Mouse (Mus musculus) neutrophil, adult 5-6 weeks (primary cell): ENCODE results near the gene Gm12216. TPM values are rescaled to one million over a fixed set of nuclear protein-coding genes. Genes with fewer than 3 reads are reported as not detected.
"Not testable (repeated sequence)": the region's sequence is repeated elsewhere in the genome, so short reads cannot be mapped to it uniquely, and the experiment has no call there.

Experiments used
- ATAC-seq: fragments of 151-379, 151-347 bp; 2 replicates; pipeline ENCODE4 v1.8.0; 2017; ENCODE audit warnings: mild to moderate bottlenecking, moderate TSS enrichment; ENCODE audit not compliant: insufficient number of reproducible peaks, poor library complexity, low FRiP score, severe bottlenecking; ENCODE audit errors: extremely low read depth
- total RNA-seq: library from RNA; stranded (forward); fragments of 200-1000 nt; gene quantifications from 2 replicates; pipeline ENCODE4 v1.2.3, GENCODE M21; 2017

Gene Gm12216
- total RNA-seq, 1 experiment from 2014 or later, result 12.6 TPM

DNA sequence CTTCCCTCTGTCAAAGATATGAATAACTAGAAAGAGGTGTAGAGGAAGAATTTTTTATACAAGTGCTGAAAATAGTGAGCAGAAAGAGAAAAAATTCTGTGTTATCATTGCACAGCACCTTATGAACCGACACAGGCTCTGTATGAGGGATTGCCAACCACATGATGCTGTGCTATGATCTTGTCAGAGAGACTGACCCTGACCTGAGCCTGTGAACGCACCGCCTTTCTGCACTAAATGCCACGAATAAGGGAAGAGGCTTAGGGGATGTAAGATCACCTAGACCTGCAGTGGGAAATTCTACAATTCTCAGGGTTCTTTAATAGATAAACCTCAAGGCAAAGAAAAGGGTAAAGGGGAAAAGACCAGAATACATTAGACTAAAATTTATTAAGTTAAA is 17.4 kb upstream of the Gm12216 start:
- ATAC-seq, result no peak

DNA sequence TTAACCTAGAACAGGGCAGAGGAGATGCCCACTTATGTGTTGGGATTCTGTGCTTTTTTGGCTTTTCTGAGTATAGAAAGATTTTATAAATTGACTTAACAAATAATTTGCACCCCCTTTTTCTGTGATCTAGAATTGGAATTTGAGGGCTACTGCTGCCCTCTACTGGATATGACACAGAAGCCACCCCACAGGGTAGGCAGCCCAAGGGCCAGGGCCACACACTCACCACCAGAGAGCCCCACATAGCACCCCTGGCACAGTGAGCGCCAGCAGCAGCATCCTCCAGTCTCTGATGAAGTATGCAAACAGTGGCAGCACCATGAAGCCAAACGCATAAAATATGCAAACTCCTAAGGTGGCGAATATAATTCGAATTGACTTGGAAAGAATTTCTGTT is 15.7 kb upstream of the Gm12216 start:
- ATAC-seq, result 0 out of 2 replicates have a peak, but pooled peaks have one; percentile 33

DNA sequence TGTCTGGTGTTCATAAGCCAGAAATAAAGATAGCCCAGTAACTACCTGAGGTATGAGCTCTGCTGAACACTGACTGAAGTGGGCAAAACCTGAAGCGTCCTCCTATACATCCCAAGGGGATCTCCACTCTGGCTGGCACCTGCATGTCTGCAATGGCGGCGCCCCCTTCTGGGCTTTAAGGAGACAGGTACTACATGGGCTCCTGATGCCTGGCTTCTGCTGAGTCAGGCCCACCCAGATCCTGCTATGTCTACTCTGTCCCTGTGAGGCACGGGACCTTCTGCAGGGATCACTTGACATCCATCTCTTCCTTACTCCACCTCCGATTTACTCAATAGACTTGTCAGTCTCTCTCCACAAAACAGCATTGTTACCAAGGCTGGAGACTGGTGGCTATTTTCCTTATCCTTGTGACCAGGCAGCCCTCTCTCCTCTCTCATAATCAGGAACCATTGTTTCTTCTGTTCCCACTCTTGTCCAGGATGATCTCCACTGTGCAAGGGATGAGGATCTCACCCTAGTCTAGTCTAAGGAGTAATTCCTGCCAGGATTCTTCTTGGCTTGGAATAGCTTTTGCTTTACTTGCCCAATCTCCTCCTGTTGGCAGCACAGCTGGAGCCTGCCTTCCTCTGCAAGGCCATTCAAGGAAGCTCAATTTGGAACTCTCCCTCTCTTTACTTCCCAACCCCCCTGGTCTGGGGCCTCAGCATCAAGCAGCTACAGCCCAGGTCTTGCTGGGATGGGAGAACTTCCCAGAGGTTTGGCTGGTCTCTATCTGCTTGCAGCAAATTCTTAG is 15.1 kb upstream of the Gm12216 start:
- not testable (repeated sequence) for ATAC-seq

DNA sequence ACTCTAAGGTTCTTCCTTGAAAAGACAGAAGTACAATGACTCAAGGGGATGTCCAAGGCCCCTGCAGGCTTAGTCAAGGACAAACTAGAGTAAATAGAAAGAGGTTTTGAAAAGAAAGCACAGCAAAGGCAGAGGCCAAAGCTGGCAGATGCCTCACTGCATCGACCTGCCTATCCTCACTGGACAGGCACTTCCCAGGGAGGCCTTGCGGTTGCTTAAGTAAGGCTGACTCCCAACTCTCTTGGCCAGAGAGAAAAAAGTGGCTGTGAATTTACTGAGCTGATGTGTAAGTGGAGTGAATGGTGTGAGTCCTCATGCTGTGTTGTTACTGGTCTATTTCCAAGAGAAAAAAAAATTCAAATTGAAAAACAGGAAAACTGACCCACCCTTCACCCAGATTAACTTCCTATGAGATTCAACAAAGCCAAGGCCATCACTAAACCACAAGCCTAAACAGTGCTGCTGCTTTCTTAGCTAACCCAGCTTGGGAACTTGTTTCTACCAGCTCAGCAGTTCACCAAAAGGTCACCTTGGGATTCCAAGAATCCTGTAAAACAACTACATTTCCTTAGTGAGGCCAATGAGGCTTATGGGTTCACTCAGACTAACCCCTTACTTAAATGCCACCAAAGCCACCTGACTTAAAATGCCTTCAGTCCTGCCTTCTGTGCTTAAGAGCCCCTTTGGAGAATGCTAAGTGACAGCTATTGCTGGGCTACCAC is 12.9 kb upstream of the Gm12216 start:
- ATAC-seq, result no peak

DNA sequence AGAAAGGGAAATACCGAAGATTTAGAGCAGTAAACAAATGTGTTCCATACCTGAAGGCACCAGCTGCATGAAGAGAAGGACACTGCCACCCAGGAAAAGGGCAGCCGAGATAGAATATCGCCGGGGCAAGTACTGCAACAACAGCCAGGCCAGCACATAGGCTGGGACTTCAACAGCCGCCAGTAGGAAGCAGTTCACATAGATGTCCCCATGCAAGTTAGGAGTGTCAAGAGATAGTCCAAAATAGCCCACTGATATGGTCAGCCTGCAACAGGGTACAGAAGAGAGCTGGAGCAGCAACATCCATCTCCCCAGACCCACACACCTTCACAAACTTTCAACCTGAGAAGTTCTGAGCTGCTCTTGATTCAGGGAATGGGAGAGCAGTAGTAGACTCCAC is 10.1 kb upstream of the Gm12216 start:
- no peak for ATAC-seq

DNA sequence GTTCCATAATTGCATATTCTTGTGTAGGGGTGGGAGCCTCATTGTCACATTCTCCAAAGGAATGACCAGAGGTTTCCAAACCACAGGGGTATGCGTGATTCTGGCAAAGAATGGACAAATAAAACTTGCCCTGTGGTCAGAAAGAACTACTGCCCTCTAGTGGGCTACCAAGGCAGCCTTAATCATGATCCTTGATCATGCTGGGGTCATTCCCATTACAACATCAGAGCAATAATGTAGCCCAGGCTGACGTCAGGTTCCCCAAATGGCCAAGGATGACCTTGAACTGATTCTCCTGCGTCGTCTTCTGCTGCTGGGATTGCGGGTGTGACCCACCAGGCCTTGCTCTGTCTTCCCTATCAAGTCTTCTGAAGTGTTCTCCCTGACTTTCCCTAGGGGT is 9.3 kb upstream of the Gm12216 start:
- not testable (repeated sequence) for ATAC-seq

DNA sequence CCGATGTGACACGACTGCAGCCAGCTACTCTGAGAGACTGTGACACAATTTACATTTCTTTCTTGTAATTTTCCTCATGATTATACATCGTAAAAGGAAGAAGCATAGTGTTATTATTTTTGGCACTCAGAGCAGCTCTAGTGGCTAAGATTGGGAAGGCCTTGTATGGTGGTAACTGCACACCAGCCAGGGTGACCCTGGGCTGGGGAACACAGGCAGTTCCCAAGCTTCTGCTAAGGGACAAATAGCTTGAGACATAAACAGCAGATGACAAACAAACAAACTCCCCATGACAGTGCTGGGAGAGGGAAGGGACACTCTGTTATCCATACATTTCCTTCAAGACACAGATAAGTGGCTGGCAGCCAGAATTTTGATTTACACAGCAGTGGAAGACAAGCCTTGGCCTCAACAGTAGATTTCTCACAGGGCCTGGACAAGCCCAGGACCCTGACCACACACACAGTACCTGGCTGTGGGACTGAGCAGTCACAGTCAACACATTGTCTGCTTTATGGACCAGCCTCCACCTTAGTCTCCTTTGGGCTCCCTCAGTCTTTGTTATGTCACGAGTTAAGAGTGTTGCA is 5.8 kb upstream of the Gm12216 start:
- not testable (repeated sequence) for ATAC-seq

DNA sequence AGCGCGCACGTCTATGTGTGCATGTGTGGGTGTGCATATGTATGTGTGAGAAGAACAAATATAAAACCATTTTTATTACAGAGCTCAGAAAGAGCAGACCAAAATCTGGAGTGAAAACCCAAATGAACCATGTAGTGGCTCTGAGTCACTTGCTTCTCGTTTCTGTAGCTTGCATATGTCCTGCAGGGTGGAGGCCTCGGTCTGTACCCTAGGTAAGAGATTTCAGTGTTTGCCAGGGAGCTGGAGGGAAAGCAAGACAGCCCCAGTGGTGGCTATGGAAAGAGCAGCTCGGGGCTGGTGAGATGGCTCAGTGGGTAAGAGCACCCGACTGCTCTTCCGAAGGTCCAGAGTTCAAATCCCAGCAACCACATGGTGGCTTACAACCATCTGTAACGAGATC is 1.9 kb upstream of the Gm12216 start:
- ATAC-seq, result not testable (repeated sequence)

DNA sequence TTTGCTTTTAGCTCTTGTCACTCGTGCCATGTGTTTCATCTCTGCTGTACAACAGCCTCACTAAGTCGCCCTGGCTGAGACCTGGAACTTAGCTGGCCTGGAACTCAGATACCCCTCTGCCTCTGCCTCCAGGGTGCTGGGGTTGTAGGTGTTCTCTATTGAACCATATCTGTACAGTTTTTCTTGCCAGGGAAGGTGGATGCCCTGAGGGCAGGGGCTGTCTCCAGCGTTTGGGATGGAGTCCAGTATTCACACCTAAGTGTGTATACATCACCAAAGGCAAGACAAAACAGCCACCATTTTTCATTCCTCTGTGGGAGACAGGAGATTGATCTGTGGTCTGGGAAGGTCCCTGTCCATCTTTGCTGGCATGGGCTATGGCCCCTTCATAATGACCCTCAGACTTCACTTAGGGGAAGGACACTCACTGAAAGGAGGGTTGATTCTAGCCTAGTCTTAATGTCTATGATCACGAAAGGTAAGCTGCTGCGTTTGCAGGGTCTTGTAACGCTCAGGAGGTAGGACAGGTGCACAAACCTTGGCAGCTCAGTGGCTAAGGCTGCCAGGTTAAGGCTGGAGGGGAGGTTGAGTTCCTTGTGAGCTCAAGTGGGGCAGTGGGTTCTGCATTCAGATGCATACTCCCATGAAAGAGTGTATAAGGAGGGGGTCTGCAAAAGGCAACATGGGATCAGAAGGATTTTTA is 847 bp downstream of the Gm12216 start:
- no peak for ATAC-seq

DNA sequence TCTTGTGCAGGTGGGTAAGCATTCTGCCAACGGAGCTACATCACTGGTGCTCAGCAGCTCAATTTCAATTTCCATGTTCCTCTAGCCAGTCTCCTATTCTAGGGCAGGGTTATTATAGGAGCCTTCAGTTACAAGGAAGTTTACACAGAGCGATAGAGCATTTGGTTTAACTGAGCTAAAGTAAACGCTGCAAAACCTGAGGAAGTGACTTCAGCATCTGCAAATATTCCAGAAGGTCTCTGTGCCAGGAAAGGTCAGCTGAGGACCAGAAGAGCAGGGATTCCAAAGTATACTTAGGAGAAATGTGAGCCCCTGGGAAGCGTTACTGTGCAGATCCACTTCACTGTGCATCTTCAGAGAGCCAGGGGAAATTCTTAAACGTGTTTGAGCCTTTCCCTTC is 5.4 kb downstream of the Gm12216 start:
- ATAC-seq, result no peak

DNA sequence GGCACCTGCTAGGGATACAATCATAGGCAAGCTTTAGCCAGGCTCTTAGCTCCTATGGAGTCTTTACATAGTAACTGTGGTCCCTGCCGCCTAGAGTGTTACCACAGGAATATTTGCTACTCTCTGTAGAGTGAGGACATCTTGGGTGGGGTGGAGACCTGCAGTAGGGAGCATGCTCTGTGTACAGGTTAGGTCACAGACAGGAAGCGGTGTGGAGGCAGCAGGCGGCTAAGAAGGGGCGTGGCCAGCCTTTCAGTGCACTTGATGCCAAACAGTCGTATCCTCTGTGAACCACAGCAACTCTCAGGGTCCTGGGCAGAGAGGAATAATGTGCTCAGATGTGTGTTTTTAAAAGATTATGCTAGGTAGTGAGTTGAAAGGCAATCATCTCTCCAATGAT is 7.3 kb downstream of the Gm12216 start:
- peak; percentile 90 for ATAC-seq

DNA sequence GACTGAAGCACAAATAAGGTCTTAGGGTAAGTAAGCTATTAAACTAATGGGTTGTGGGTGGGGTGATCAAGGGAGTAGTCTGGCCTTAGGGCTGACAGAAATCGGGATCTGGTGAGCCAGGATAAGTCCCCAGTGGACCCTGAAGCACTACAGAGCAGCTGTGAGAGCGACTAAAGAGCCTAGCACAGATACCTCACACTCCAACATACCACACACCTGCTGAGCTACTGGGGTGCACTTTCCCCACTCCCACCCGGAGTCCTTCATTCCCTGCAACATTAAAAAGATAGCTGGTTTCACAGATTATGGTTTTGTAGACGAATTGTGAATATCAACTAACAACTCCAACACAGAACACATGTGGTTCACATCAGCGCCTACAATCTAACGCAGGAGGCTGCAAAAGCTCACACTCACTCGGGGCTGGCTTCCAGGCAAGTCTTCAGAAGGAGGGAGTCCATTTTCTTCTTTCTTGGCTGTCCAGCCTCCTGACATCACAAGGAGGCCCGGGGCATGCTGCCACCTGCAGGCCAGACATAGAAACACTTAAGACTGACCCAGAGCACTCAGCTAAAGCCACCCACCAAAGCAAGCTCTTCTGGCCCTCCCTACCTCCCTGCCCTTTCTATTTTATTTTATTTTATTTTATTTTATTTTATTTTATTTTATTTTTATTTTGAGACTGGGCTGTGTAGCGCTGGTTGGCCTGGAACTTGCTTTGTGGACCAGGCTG is 9.3 kb downstream of the Gm12216 start:
- peak; percentile 81 for ATAC-seq

DNA sequence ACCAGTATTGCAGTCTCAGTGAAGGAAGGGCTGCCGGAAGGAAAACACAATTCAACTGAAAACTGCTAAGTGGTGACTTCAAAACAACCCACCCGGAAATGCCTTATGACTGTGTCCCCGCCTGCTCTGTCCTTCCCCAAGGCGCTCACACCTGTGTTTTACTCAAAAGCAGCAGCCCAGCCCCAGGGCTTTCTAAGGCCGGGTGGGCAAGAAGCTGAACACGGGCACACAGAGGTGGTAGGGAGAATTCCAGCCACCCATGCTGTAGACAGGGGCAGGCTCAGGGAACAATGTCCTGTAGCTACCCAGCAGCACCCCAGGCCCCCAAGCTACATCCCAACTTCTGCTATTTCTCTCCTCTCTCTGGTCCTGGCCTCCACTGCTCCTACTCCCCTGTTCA is 13.4 kb downstream of the Gm12216 start:
- peak; percentile 39; the same call in 1 of the 2 replicates for ATAC-seq

DNA sequence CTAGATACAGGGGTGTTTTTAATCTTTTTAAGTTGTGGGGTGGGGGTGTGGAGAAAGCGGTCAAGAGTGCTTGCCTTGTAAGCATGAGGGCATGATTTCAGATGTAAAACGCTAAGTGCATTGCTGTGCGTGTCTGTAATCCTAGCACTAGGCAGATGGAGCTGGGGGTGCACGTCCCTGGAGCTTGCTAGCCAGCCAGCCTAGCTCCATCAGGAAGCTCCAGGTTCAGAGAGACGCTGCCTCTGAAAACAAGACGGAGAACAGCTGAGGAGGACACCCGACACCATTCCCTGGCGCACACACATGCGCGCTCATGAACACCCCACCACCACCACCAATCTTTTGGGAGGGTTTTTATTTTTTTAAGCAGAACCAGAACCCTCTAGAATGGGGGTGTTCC is 15.9 kb downstream of the Gm12216 start:
- ATAC-seq, result no peak

DNA sequence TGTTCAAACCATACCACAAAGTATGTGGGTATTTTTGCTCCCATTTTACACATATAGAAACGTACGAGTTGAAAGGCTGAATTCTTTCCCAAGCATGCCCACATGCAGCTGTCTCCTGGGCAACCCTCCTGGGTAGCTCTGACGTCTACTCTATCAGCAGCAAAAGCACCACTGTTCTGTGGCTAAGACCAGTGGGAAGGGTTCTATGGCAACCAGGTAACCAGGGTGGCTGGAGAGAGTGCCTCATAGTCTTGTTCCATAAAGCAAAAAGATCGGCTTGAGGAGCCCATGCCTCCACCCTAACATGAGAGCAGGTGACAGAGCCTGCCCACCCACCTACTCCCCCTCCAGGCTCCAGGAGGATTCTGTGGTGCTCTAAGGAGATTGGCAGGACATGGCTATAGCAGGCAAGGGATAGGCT is 16.9 kb downstream of the Gm12216 start:
- no peak for ATAC-seq

DNA sequence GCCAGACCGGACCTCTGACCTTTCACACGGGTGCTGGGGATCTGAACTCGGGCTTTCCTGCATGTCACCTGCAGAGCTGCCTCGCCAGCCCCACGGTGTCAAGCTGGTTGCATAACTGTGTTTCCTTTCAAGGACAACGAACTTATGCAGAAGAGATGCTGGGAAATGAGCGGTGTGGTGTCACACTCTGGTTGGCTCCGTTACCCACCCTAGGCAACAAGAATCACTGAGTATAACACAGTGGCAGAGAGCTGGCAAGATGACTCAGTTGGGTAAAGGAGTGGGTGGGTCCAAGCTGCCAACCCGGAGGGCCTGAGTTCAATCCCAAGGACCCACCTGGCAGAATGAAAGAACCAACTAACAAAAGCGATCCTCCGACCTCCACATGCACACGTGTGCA is 17.5 kb downstream of the Gm12216 start:
- no peak for ATAC-seq

DNA sequence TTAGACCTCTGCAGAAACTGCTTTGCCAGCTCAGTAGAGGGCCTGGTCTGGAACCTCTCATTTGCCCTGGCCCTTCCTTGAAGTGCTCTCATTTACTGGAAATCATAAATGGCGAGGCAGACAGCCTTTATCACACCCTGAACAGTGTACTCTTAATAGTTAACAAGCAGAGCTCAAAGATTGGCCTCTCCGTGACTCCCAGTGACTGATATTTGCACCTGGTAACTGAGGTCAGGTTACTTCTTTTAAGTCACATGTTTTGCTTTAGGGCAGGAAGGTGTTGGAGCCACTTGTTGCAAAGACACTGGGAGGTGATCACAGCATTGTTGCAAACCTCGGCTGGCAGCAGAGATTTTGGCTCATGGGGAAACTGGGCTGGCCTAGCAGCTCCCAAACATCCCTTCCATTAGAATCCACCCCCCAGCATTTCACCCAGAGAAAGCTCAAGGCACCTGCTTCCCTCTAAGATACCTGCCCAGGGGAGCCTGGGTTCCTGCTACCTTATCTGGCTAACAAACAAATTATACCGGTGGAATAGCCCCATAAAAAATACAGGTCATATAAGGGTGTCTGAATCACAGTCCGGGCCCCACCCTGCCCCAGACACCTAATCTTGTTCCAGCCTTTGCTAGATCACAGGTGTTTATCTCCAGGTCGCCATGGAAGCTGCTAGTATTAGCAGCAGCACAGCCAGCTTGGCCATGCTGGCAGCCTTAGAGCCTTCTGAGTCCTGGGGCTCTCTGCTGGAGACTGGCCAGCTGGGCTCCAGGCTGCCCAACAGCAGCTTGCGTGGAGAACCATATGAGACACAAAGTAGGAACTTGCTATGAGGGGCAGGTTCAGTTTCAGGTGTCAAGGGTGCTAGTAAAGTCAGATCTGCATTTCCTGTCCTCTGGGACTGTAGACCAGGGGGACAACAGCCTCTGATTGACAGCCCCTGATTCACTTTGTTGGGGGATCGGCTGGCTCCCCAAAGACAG is 19.1 kb downstream of the Gm12216 start:
- no peak for ATAC-seq

DNA sequence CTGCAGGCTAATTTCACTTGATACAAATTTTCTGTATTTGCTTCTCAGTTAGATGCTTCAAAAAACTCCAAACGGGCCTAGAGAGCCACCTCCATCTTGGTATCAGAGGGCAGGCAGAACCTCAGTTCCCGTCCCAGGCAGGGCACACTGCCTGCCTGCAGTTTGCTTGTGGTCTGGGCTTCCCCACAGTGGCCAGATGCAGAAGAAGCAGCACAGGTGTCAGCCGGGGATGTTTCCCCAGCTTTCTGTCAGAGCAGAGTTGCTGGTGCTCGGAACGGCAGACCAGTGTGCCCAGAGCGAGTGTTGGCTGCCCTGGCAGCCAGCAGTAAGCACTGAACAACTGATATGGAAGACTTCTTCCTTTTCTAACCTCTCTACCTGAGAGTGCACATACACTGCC is 19.9 kb downstream of the Gm12216 start:
- peak; percentile 65 for ATAC-seq
